Comparison of ENCODE assay signal across 15 mouse cellular contexts in genomic region chr12:82293545-82294247, GRCm38 (mm10).
"Had no signal": no experiment of that assay in that cellular context is flagged by ENCODE, and none has a peak within 500 bp of the region (broad histone marks: within the 10 kb centered on the region; RNA-seq: fewer than 3 reads in every experiment).

No protein-coding gene starts in this region.

- H3K9ac ChIP-seq: limb, embryonic 12.5 days; liver, embryonic 14.5 days; midbrain, embryonic 15.5 days; neural tube, embryonic 12.5 days had no signal

- H3K36me3 ChIP-seq: limb, embryonic 12.5 days; midbrain, embryonic 15.5 days; neural tube, embryonic 12.5 days had no signal

- H3K27ac ChIP-seq: limb, embryonic 12.5 days; liver, embryonic 14.5 days; midbrain, embryonic 15.5 days; neural tube, embryonic 12.5 days had no signal

- DNase-seq: kidney, adult 9 months; kidney, postnatal 10 days; kidney, postnatal 4 days; liver; lung, adult 2 months; lung, postnatal 4 days; thymus, adult 2 months; thymus, postnatal 25 days had no signal

- ATAC-seq: lung, postnatal 0 days; midbrain, embryonic 15.5 days had no signal

- H3K27me3 ChIP-seq: limb, embryonic 12.5 days; megakaryocyte, embryonic 14.5 days; midbrain, embryonic 15.5 days; neural tube, embryonic 12.5 days had no signal

- H3K4me1 ChIP-seq: midbrain, embryonic 15.5 days; neural tube, embryonic 12.5 days had no signal

- H3K9me3 ChIP-seq: limb, embryonic 12.5 days; megakaryocyte, embryonic 14.5 days; midbrain, embryonic 15.5 days; neural tube, embryonic 12.5 days had no signal

- H3K4me3 ChIP-seq: limb, embryonic 12.5 days; megakaryocyte, embryonic 14.5 days; midbrain, embryonic 15.5 days; neural tube, embryonic 12.5 days had no signal

- H3K4me2 ChIP-seq: limb, embryonic 12.5 days; midbrain, embryonic 11.5 days; midbrain, embryonic 15.5 days; neural tube, embryonic 12.5 days had no signal
